Mouse (Mus musculus) kidney, embryonic 14.5 days (tissue): ENCODE results near the gene Vps45. TPM values are rescaled to one million over a fixed set of nuclear protein-coding genes. Genes with fewer than 3 reads are reported as not detected.
A peak's percentile ranks its signal among the peaks of the same experiment; 100 is the strongest.

Source experiments
- ATAC-seq: fragments of 200-750 bp; cut with Nextera tagmentation; 2 replicates; pipeline ENCODE4 v1.8.0; 2017; ENCODE audit warnings: moderate number of reproducible peaks, mild to moderate bottlenecking, moderate TSS enrichment, moderate library complexity; ENCODE audit not compliant: low FRiP score, low TSS enrichment
- H3K27ac ChIP-seq: fragments of 300-500 bp; sonication (generic); 2 replicates; pipeline ENCODE4 v1.5.1; 2014; ENCODE audit warnings: low read depth, mild to moderate bottlenecking, low read length, moderate library complexity, mixed read lengths
- H3K27me3 ChIP-seq: fragments of 300-500 bp; sonication (generic); 2 replicates; pipeline ENCODE4 v1.6.1; 2014; ENCODE audit warnings: mild to moderate bottlenecking, low read length; ENCODE audit not compliant: control insufficient read depth, insufficient read depth
- H3K36me3 ChIP-seq: fragments of 300-500 bp; sonication (generic); 2 replicates; pipeline ENCODE4 v1.6.1; 2014; ENCODE audit warnings: low read length, mixed read lengths; ENCODE audit not compliant: control insufficient read depth, insufficient read depth
- H3K4me1 ChIP-seq: fragments of 300-500 bp; sonication (generic); 2 replicates; pipeline ENCODE4 v1.6.1; 2014; ENCODE audit warnings: low read length, mixed read lengths; ENCODE audit not compliant: control insufficient read depth, insufficient read depth
- H3K4me2 ChIP-seq: fragments of 300-500 bp; sonication (generic); replicated peaks from 2 replicates; pipeline ENCODE4 v1.6.1; 2014; ENCODE audit warnings: low read depth, mild to moderate bottlenecking, low read length
- H3K4me3 ChIP-seq: fragments of 300-500 bp; sonication (generic); 2 replicates; pipeline ENCODE4 v1.5.1; 2014; ENCODE audit warnings: mild to moderate bottlenecking, low read length
- H3K9ac ChIP-seq: fragments of 300-500 bp; sonication (generic); 2 replicates; pipeline ENCODE4 v1.6.1; 2014; ENCODE audit warnings: low read depth, mild to moderate bottlenecking, low read length, moderate library complexity
- H3K9me3 ChIP-seq: fragments of 300-500 bp; sonication (generic); 2 replicates; pipeline ENCODE4 v1.6.1; 2016; ENCODE audit warnings: low read length; ENCODE audit not compliant: control insufficient read depth
- WGBS: fragments of 180-500 bp; shearing (Covaris S2); extraction: QIAGEN DNeasy Blood & Tissue Kit; methylation state at CpG from one replicate; pipeline ENCODE4 v1.1.7; 2014; 5-methylcytosine and 5-hydroxymethylcytosine counted together
- polyA plus RNA-seq: library from polyadenylated mRNA; unstranded; fragments of >200 nt; fragmentation: Nextera tagmentation; extraction: Ambion mirVana; gene quantifications from 2 replicates; pipeline ENCODE4 v1.2.1, GENCODE M21; 2014

Gene Vps45
- polyA plus RNA-seq, 1 experiment from 2014 or later: 24.3 TPM

GRCm38 (mm10) chr3:96094203-96094602 is 35.9 kb upstream of the Vps45 start:
- Histone ChIP-seq H3K27me3 (no peaks in the 10 kb centered on the region), H3K36me3 (no peaks in the 10 kb centered on the region), H3K4me1 (0 out of 2 replicates have a peak, but pooled peaks cover 4% of the 10 kb centered on the region), H3K4me2 (no peak overlapping the region), H3K27ac (no peak overlapping the region), H3K9ac (no peak overlapping the region), H3K9me3 (no peaks in the 10 kb centered on the region), H3K4me3 (no peak overlapping the region)
- no peak for ATAC-seq
- 74% methylated on average over 13 of the region's 13 CpGs for WGBS

- no peaks in the 10 kb centered on the region for H3K9me3 ChIP-seq
- no peak overlapping the region for H3K27ac ChIP-seq
- H3K4me2 ChIP-seq: no peak overlapping the region
- H3K36me3 ChIP-seq: no peaks in the 10 kb centered on the region
- H3K9ac ChIP-seq: peak overlapping the region; percentile 23; the same call in 1 of the 2 replicates
- no peaks in the 10 kb centered on the region for H3K27me3 ChIP-seq
- 0 out of 2 replicates have a peak, but pooled peaks cover 4% of the 10 kb centered on the region for H3K4me1 ChIP-seq
- no peak for ATAC-seq
- no peak overlapping the region for H3K4me3 ChIP-seq
- 54% methylated on average over 13 of the region's 13 CpGs for WGBS
These were observed 35.2 kb upstream of the Vps45 start for GRCm38 (mm10) chr3:96093509-96093908.

- 68% methylated on average over 6 of the region's 6 CpGs for WGBS
- H3K9me3 ChIP-seq: no peaks in the 10 kb centered on the region
- H3K27ac ChIP-seq: no peak overlapping the region
- H3K9ac ChIP-seq: no peak overlapping the region
- H3K27me3 ChIP-seq: no peaks in the 10 kb centered on the region
- no peak overlapping the region for H3K4me2 ChIP-seq
- H3K36me3 ChIP-seq: no peaks in the 10 kb centered on the region
- ATAC-seq: no peak
- no peaks in the 10 kb centered on the region for H3K4me1 ChIP-seq
- H3K4me3 ChIP-seq: no peak overlapping the region
These were observed 33.7 kb upstream of the Vps45 start for GRCm38 (mm10) chr3:96091966-96092365.

GRCm38 (mm10) chr3:96091146-96091545 is 32.9 kb upstream of the Vps45 start:
- no peak overlapping the region for H3K4me3 ChIP-seq
- no peaks in the 10 kb centered on the region for H3K4me1 ChIP-seq
- H3K9me3 ChIP-seq: no peaks in the 10 kb centered on the region
- 72% methylated on average over 2 of the region's 2 CpGs for WGBS
- H3K27me3 ChIP-seq: no peaks in the 10 kb centered on the region
- H3K27ac ChIP-seq: no peak overlapping the region
- ATAC-seq: no peak
- no peak overlapping the region for H3K9ac ChIP-seq
- no peaks in the 10 kb centered on the region for H3K36me3 ChIP-seq
- no peak overlapping the region for H3K4me2 ChIP-seq

GRCm38 (mm10) chr3:96089882-96090489 is 31.7 kb upstream of the Vps45 start:
- H3K4me2 ChIP-seq: no peak overlapping the region
- no peak overlapping the region for H3K4me3 ChIP-seq
- no peaks in the 10 kb centered on the region for H3K36me3 ChIP-seq
- H3K9ac ChIP-seq: no peak overlapping the region
- ATAC-seq: no peak
- no peaks in the 10 kb centered on the region for H3K4me1 ChIP-seq
- WGBS: 72% methylated on average over 2 of the region's 2 CpGs
- no peaks in the 10 kb centered on the region for H3K9me3 ChIP-seq
- H3K27me3 ChIP-seq: no peaks in the 10 kb centered on the region
- no peak overlapping the region for H3K27ac ChIP-seq

- no peaks in the 10 kb centered on the region for H3K4me1 ChIP-seq
- no peaks in the 10 kb centered on the region for H3K9me3 ChIP-seq
- no peak overlapping the region for H3K4me2 ChIP-seq
- no peak overlapping the region for H3K27ac ChIP-seq
- H3K27me3 ChIP-seq: no peaks in the 10 kb centered on the region
- no peak overlapping the region for H3K4me3 ChIP-seq
- no peaks in the 10 kb centered on the region for H3K36me3 ChIP-seq
- H3K9ac ChIP-seq: no peak overlapping the region
- no peak for ATAC-seq
- 84% methylated on average over 4 of the region's 4 CpGs for WGBS
These were observed 29.5 kb upstream of the Vps45 start for GRCm38 (mm10) chr3:96087801-96088200.

GRCm38 (mm10) chr3:96087219-96087618 is 29.0 kb upstream of the Vps45 start:
- H3K27ac ChIP-seq: no peak overlapping the region
- no peaks in the 10 kb centered on the region for H3K36me3 ChIP-seq
- no peak overlapping the region for H3K4me2 ChIP-seq
- no peaks in the 10 kb centered on the region for H3K9me3 ChIP-seq
- 76% methylated on average over 2 of the region's 2 CpGs for WGBS
- ATAC-seq: no peak
- no peak overlapping the region for H3K4me3 ChIP-seq
- H3K27me3 ChIP-seq: no peaks in the 10 kb centered on the region
- H3K4me1 ChIP-seq: no peaks in the 10 kb centered on the region
- H3K9ac ChIP-seq: no peak overlapping the region

- Histone ChIP-seq H3K9me3 (no peaks in the 10 kb centered on the region), H3K27ac (no peak overlapping the region), H3K27me3 (no peaks in the 10 kb centered on the region), H3K36me3 (no peaks in the 10 kb centered on the region), H3K4me1 (no peaks in the 10 kb centered on the region), H3K4me2 (no peak overlapping the region), H3K9ac (no peak overlapping the region), H3K4me3 (no peak overlapping the region)
- WGBS: 85% methylated on average over 10 of the region's 10 CpGs
- ATAC-seq: no peak
These were observed 26.0 kb upstream of the Vps45 start for GRCm38 (mm10) chr3:96084146-96084755.

- H3K27me3 ChIP-seq: no peaks in the 10 kb centered on the region; the same call in 1 of the 2 replicates
- no peaks in the 10 kb centered on the region for H3K4me1 ChIP-seq
- no peak for ATAC-seq
- no peak overlapping the region for H3K9ac ChIP-seq
- H3K27ac ChIP-seq: no peak overlapping the region
- WGBS: 72% methylated on average over 15 of the region's 15 CpGs
- H3K9me3 ChIP-seq: no peaks in the 10 kb centered on the region
- H3K4me3 ChIP-seq: no peak overlapping the region
- H3K4me2 ChIP-seq: no peak overlapping the region
- H3K36me3 ChIP-seq: no peaks in the 10 kb centered on the region
These were observed 24.6 kb upstream of the Vps45 start for GRCm38 (mm10) chr3:96082714-96083508.
